Mouse (Mus musculus) right cerebral cortex, postnatal 10 days (tissue): Measurements from ENCODE around the gene Sgsh.
A peak's percentile ranks its signal among the peaks of the same experiment; 100 is the strongest.

Experiments
- DNase-seq, 2 experiments: peaks; one replicate each; pipeline ENCODE4 v3.0.0; 2021; ENCODE audit warnings: low spot score in 2 of 2

Gene Sgsh

GRCm38 (mm10) chr11:119307658-119307867 lies 47.8 kb downstream of the Sgsh start, which contains the start of gene Card14:
Gene Card14, plus strand, starts transcription at chr11:119307768.
- no peak for DNase-seq

- DNase-seq, result no peak
These were observed 48.3 kb downstream of the Sgsh start for GRCm38 (mm10) chr11:119306762-119307657.

DNA sequence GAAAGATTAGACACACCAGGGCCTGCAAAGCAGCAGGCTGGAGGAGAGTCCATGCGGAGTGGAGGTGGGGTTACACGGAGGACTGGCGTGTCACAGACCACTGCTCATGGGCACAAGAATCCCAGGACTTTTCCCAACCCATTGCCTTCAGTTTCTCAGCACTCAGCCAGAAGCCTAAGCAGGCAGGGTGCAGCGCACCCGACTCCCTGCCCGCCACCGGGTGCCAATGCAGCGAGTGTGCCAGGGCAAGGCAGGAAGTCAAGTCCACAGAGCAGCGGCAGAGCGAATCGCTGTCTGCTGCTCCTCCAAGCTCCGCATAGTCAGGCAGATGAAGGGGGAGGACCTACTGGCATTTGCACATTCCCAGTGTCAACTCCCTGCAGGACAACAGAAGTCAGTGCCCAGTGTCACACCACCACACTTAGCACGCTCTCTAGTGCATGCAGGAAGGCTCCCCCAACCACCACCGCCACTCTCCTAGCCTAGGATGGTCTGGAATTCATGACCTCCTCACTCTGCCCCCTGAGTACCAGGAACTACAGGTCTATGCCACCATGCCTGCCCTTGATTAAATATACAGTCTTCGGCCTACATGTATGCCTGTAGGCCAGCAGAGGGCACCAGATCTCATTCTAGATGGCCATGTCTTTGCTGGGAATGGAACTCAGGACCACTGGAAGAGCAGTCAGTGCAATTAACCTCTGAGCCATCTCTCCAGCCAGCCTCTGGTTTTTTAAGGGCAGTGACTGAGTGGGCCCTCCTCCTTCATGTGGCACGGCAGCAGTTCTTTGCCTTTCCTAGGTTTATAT lies 50.2 kb downstream of the Sgsh start:
- peak in 1 of 2 experiments; percentile 48 for DNase-seq

DNA sequence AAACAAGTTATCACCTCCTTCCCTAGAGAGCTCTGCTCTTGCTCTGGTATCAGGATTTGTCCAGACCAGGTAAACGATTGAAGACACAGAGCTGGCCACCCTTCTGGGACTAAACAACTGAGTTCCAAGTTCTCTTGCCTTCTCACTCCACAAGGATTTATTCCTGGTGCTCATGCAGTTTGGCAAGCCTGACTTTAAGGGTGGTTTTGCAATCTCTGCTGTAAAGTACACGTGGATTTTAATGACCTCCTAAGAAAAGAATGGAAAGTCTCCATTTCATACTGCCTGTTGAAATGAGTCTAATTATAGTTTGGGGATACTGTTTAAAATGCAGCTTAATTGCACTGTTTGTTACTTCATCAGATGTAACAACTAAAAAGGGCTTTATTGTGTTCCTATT lies 54.4 kb downstream of the Sgsh start:
- no peak for DNase-seq

- peak in 1 of 2 experiments; percentile 30 for DNase-seq
These were observed 54.9 kb downstream of the Sgsh start for GRCm38 (mm10) chr11:119300246-119300935.

GRCm38 (mm10) chr11:119299391-119300245 lies 55.7 kb downstream of the Sgsh start, which contains the start of gene Eif4a3:
Gene Eif4a3, minus strand, starts transcription at chr11:119300089.
- peak; percentile 95 to 97 for DNase-seq

GRCm38 (mm10) chr11:119298917-119299316 lies 56.4 kb downstream of the Sgsh start:
- peak in 1 of 2 experiments; percentile 18 for DNase-seq

- DNase-seq, result no peak
These were observed 57.3 kb downstream of the Sgsh start for GRCm38 (mm10) chr11:119297996-119298395.
